Mouse (Mus musculus) kidney, postnatal 25 days (tissue): ENCODE measurements around the gene Tmco4.
A peak's percentile ranks its signal among the peaks of the same experiment; 100 is the strongest.

Source experiments
- DNase-seq, 2 experiments: peaks; one replicate each; pipeline ENCODE4 v3.0.0; 2021; ENCODE audit warnings: mixed read lengths in 2 of 2

Gene Tmco4

GRCm38 (mm10) chr4:138972827-138973718, at the start of gene Tmco4:
TSS of gene Tmco4 (plus strand) at chr4:138972888.
- DNase-seq, result peak; percentile 84 to 92

DNA sequence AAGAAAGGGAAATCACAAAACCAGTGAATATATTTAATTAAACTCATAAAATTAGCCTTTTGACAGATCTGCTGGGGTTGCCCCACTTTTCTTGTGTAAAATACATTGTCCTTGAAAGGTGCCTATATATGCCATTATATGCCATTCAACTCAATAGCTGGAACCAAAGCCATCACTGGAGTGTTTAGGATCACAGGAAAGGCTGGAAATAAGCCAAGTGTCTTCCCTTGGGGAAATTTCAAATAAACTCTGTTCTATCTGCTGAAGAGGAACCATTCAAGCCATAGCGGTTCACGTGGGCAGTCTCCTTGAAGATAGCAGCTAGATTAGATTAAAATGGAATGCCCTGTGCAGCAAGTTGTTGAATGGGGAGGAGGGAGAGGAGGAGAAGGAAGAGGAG, 47.1 kb upstream of the Tmco4 start:
- no peak for DNase-seq

GRCm38 (mm10) chr4:138933862-138934261, 38.8 kb upstream of the Tmco4 start:
- DNase-seq, result no peak

GRCm38 (mm10) chr4:138934456-138935145, 38.1 kb upstream of the Tmco4 start:
- DNase-seq, result no peak

DNA sequence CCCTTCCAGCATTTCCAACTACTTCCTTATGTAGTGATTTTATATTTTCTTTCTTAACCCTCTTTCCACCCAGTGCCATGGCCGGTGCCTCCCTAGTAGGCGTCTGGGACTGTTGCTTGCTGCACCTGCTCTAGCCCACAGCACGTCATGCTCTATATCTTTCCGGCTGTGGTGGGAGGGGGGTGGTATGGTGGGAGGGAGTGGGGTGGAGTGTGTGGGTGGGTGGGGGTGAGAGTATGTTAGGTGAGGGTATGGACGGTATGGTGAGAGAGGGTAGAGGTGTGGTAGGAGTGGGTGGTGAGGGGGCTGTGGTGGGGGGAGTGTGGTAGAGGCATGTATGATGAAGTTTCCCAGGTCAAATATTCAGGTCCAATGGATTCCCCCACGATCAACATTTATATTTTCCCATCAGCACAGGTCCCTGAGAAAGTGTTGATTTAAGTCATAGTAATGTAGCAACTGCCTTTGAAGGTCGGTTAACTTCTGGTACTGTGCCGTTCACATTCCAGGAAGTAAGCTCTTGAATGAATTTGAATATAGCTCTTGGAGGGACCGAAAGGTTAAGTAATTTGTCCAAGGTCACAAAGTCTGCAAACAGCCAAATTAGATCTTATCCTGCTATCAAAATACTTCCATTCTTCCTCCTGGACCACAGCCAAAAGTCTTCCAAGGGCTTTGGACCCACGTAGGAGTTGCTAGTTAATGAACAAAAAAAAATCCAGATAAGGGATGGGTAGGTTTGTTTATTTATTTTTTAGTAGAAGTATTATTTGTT, 34.0 kb upstream of the Tmco4 start:
- peak; percentile 55 to 72 for DNase-seq

DNA sequence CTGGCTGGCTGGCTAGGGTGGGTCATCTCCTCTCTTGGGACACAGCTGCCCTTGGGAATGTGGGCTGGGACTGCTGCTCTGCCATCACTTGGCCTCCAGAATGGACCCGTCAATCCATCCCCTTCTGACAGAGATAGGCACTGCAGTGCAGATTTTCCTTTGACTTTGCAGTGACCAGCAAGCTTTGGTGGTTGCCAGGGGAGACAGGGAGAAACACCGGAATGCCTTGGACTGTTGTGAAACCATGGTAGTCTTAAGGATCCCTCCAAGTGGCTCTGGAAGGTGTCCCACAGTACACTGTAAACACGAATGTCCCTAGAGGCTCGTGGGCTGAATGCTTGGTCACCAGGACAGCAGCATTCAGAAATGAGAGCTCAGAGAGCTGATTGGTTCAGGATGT, 33.2 kb upstream of the Tmco4 start:
- DNase-seq, result peak in 1 of 2 experiments; percentile 47

- peak in 1 of 2 experiments; percentile 57 for DNase-seq
These were observed 31.3 kb upstream of the Tmco4 start for GRCm38 (mm10) chr4:138941401-138941800.

- DNase-seq, result peak in 1 of 2 experiments; percentile 20
These were observed 30.7 kb upstream of the Tmco4 start for GRCm38 (mm10) chr4:138941966-138942365.

GRCm38 (mm10) chr4:138943730-138944129, 29.0 kb upstream of the Tmco4 start:
- peak; percentile 87 to 90 for DNase-seq

- DNase-seq, result no peak
These were observed 24.4 kb upstream of the Tmco4 start for GRCm38 (mm10) chr4:138948257-138948656.

DNA sequence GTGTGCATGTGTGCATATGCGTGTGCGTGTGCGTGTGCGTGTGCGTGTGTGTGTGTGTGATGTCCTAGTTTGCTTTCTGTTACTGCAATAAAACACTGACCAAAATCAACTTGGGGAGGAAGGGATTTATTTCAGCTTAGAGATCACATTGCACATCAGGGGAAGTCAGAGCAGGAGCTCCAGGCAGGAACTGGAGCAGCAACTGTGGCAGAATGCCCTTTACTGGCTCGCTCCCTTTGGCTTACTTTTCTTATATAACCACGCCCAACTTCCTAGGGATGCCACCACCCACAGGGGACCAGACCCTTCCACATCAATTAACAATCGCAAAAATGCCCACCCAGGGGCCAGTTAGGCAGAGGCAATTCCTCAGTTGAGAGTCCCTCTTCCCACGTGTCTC, 14.1 kb upstream of the Tmco4 start:
- DNase-seq, result no peak

DNA sequence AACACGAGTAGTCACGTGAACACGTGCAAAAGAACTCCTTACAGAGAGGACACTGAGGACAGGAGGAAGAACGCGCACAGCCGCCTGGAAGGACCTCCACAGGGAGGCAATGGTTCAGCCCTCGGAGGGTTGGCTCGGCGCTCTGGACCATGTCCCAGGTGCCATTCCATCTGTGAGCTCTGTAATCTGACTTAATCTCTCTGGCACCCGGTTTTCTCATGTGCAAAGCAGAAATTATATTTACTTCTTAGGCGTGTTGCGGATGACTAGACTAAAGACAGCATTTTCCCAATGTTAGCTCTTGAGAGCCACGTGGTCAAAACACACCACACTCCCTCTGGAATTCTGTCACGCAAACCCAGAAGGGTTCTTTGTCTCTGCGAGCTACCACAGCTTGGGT, 13.6 kb upstream of the Tmco4 start:
- peak in 1 of 2 experiments; percentile 63 for DNase-seq

DNA sequence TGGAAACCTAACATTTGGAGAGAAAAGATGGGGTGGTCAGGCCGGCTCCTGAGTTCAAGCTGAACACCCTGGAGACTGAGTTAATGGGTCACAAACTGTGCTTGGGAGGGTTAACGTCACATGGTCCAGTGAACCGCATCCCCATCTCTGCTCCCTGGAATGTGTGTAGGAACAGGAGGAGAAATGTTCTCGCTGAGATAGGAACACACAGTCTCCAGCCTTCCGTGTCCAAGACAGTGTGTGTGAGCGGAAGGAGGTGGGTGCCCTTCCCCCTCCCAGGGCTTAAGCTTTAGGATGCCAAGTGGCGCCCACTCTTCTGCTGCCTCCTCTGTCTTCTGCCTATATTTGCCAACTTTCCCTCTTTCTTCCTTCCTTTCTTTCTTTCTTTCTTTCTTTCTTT, 12.8 kb upstream of the Tmco4 start:
- peak; percentile 56 to 83 for DNase-seq

- DNase-seq, result no peak
These were observed 10.0 kb upstream of the Tmco4 start for GRCm38 (mm10) chr4:138962719-138963118.

DNA sequence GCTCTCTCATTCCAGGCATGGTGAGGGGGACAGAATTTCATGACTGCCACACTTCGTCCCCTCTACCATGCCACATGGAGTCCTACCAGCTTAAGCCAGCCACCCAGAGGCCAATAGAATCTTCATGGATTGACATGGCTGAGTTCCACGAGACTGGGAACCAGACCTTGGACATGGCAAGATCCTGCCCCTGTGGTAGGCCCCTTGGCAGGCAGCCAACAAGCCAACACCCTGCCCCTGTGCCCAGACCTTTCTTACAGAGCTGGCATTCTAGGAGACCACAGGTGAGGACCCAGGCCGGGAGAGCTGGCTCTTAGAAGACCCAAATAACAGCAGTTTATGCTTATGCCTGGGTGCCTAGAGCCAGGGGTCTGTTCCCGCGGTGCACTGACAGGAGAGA, 6.8 kb upstream of the Tmco4 start:
- peak; percentile 50 to 82 for DNase-seq

- DNase-seq, result peak; percentile 73 to 88
These were observed 5.8 kb upstream of the Tmco4 start, which contains the start of gene Rnf186 for GRCm38 (mm10) chr4:138966866-138967265. TSS of gene Rnf186 (plus strand) at chr4:138967112.

DNA sequence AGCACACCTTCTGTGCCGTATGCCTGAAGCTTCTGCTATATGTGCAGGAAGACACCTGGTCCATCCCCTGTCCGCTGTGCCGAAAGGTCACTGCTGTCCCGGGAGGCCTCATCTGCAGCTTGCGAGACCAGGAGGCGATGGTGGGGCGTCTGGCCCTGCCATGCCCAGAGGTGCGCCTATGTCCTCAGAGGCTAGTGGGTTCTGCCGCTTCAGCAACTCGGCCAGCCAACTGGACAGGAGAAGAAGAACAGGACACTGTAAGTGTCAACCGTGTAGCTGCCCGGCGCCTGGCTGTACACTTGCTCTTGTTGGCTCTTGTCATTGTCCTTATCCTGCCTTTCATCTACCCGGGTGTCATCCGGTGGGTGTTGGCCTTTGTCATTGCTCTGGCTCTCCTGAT, 5.2 kb upstream of the Tmco4 start:
- DNase-seq, result peak; percentile 53 to 77

GRCm38 (mm10) chr4:138968772-138969556, 3.7 kb upstream of the Tmco4 start:
- peak; percentile 47 to 76 for DNase-seq

DNA sequence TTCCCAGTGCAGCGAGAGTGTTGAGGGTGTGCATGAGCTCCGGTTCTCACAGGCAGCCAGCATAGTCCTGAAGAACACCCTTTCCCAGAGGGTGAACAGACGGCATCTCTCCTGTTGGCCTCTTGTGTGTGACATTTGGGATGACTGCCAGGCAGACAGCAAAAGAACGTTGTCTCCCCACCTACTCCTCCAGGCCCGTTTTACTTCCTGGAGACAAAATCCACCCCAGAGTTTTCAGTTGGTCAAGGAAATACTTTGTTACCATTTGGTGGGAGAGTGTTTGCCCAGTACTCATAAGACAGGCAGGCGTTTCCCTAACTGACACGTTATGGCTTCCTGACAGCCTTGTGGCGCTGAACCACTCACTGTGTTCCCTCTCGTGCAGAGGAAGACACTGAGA, 3.0 kb upstream of the Tmco4 start:
- DNase-seq, result peak in 1 of 2 experiments; percentile 45

DNA sequence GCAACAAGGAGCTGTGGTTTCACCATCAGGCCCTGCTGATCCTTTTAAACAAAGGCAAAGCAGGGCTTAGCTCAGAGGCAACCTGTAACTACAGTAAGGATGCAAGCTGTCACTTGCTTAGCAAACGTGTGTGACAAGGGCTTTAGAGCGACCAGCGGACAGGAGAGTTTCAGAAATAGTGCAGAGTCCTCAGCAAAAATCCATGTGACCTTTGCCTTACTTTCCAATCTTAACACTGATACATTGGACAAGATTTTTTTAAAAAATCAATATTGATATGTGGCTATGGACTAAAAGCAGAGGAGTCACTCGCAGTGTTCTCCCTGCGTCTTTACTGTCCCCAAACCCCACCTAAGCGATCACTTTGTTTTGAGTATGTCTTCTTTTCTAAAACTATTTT, 1.3 kb upstream of the Tmco4 start:
- no peak for DNase-seq

DNA sequence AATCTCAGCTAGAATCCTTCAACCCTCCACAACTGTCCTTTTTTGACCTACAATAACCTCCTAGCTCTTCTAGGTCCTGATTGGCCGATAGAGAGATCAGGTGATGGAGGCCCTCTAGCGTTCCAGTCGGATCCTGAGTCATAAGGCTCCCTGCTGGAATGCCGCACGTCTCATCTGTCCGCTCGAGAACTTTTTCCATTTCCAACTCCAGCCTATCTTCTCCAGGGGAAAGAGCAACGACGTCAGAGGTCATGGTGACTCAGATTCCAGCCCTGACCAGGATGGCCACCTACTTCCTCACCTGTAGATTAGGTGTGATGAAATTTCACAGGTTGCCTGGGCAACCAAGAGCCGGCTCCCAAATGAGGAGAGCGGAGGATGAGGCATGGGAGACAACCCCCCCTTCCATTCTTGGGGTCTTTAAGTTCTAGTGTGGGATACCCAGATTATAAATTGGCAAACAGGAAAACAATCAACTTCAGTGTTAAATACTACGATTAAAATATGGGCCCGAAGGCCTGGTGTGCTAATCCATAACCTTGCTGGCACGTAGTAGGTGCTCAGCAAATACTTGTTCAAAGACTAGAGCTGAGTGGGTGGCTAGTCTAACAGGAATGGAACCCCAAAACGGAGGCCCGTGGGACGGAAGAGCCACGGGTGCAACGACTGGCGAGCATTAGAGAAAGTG, 405 bp upstream of the Tmco4 start:
- peak; percentile 82 to 92 for DNase-seq

- peak in 1 of 2 experiments; percentile 22 for DNase-seq
These were observed 1.0 kb downstream of the Tmco4 start for GRCm38 (mm10) chr4:138973719-138974115.
